Mouse (Mus musculus): ENCODE data around the gene BC005624. TPM values are rescaled to one million over a fixed set of nuclear protein-coding genes. Genes with fewer than 3 reads are reported as not detected.
A peak's percentile ranks its signal among the peaks of the same experiment; 100 is the strongest.

Gene BC005624
- 30.7 and 36.0 TPM in 2 replicates for total RNA-seq (2015)
- total RNA-seq (2017): 56.0 and 66.1 TPM in 2 replicates

- ATAC-seq (ENCODE audit: poor library complexity, severe bottlenecking): peak; percentile 93
Measured at GRCm38 (mm10) chr2:30981790-30982513, at the start of gene BC005624, which contains the start of gene Usp20. Gene BC005624, minus strand, starts transcription at chr2:30982201. Gene Usp20, plus strand, starts transcription at chr2:30982279.

- no peak for ATAC-seq (ENCODE audit: poor library complexity, severe bottlenecking)
Measured at GRCm38 (mm10) chr2:31026642-31027041, 44.6 kb upstream of the BC005624 start.

- no peak for ATAC-seq (ENCODE audit: poor library complexity, severe bottlenecking)
Measured at GRCm38 (mm10) chr2:31025458-31025857, 43.5 kb upstream of the BC005624 start.

- peak; percentile 83 for ATAC-seq (ENCODE audit: poor library complexity, severe bottlenecking)
Measured at GRCm38 (mm10) chr2:31024618-31025370, 42.8 kb upstream of the BC005624 start.

GRCm38 (mm10) chr2:31023940-31024339 lies 41.9 kb upstream of the BC005624 start:
- ATAC-seq (ENCODE audit: poor library complexity, severe bottlenecking): no peak

- ATAC-seq (ENCODE audit: poor library complexity, severe bottlenecking): no peak
Measured at GRCm38 (mm10) chr2:31020202-31020601, 38.2 kb upstream of the BC005624 start.

- no peak for ATAC-seq (ENCODE audit: poor library complexity, severe bottlenecking)
Measured at GRCm38 (mm10) chr2:31019011-31019410, 37.0 kb upstream of the BC005624 start.

GRCm38 (mm10) chr2:31018519-31018918 lies 36.5 kb upstream of the BC005624 start:
- no peak for ATAC-seq (ENCODE audit: poor library complexity, severe bottlenecking)

GRCm38 (mm10) chr2:31017625-31018317 lies 35.8 kb upstream of the BC005624 start:
- ATAC-seq (ENCODE audit: poor library complexity, severe bottlenecking): no peak

- no peak for ATAC-seq (ENCODE audit: poor library complexity, severe bottlenecking)
Measured at GRCm38 (mm10) chr2:31013371-31014120, 31.5 kb upstream of the BC005624 start.

GRCm38 (mm10) chr2:31007208-31007607 lies 25.2 kb upstream of the BC005624 start:
- no peak for ATAC-seq (ENCODE audit: poor library complexity, severe bottlenecking)

- 0 out of 2 replicates have a peak, but pooled peaks have one; percentile 35 for ATAC-seq (ENCODE audit: poor library complexity, severe bottlenecking)
Measured at GRCm38 (mm10) chr2:31006434-31006833, 24.4 kb upstream of the BC005624 start.

- ATAC-seq (ENCODE audit: poor library complexity, severe bottlenecking): no peak
Measured at GRCm38 (mm10) chr2:31005453-31005852, 23.5 kb upstream of the BC005624 start.

GRCm38 (mm10) chr2:31002857-31003256 lies 20.9 kb upstream of the BC005624 start:
- no peak for ATAC-seq (ENCODE audit: poor library complexity, severe bottlenecking)

- no peak for ATAC-seq (ENCODE audit: poor library complexity, severe bottlenecking)
Measured at GRCm38 (mm10) chr2:30998443-30999260, 16.7 kb upstream of the BC005624 start.

GRCm38 (mm10) chr2:30995432-30995996 lies 13.5 kb upstream of the BC005624 start:
- ATAC-seq (ENCODE audit: poor library complexity, severe bottlenecking): no peak

- no peak for ATAC-seq (ENCODE audit: poor library complexity, severe bottlenecking)
Measured at GRCm38 (mm10) chr2:30994853-30995252, 12.9 kb upstream of the BC005624 start.

- ATAC-seq (ENCODE audit: poor library complexity, severe bottlenecking): no peak
Measured at GRCm38 (mm10) chr2:30990221-30990620, 8.2 kb upstream of the BC005624 start.
